Mouse (Mus musculus): ENCODE measurements around the gene Tctex1d2. TPM values are rescaled to one million over a fixed set of nuclear protein-coding genes. Genes with fewer than 3 reads are reported as not detected.

The Tctex1d2 gene
- polyA plus RNA-seq, 1 experiment from 2014 or later, result 34.1 TPM

DNA sequence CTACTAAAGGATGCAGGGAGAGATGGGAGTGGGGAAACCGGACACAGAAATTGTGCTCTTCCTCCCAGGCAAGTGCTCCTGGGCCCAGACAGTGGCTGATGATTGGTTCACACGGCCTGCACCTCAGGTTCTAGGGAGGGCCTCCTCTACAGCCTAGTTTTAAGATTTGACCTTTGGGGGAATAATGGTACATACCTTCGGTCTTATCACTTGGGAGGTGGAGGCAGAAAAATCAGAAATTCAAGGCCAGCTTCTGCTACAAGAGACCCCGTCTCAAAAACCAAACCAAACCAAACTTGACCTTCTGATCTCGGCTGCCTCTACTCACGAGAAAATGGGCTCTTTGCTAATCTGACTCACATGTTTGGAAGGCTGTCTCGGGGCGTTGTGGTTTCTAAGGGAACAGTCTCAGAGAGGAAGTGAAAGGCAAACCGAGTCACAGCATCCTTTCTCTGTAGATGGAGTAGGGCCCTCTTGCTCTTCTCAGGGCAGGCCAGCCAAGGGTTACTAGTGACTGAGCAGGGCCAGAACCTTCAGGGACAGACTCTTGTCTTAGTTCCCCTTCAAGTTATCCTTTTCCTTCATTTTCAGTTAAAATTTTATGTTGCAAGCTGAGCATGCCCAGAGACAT, 18.1 kb upstream of the Tctex1d2 start:
- DNase-seq (ENCODE audit: low spot score), result no peak
- Histone ChIP-seq H3K27ac (replicated peaks) (no peak overlapping the region), H3K4me3 (no peak overlapping the region), H3K4me1 (peaks cover 6% of the 10 kb centered on the region), H3K27me3 (replicated peaks; ENCODE audit: low read depth, poor library complexity, severe bottlenecking) (no peaks in the 10 kb centered on the region), H3K9me3 (no peaks in the 10 kb centered on the region), H3K36me3 (replicated peaks) (no peaks in the 10 kb centered on the region)
- WGBS, result 73% methylated on average over 9 of the region's 9 CpGs

GRCm38 (mm10) chr16:32402818-32403217, 16.7 kb upstream of the Tctex1d2 start:
- H3K9me3 ChIP-seq, result no peaks in the 10 kb centered on the region
- 83% methylated on average over 3 of the region's 3 CpGs for WGBS
- DNase-seq (ENCODE audit: low spot score), result no peak
- no peak overlapping the region for H3K4me3 ChIP-seq
- no peaks in the 10 kb centered on the region for H3K27me3 ChIP-seq (replicated peaks; ENCODE audit: low read depth, poor library complexity, severe bottlenecking)
- H3K4me1 ChIP-seq, result peaks cover 15% of the 10 kb centered on the region
- H3K27ac ChIP-seq (replicated peaks), result no peak overlapping the region
- no peaks in the 10 kb centered on the region for H3K36me3 ChIP-seq (replicated peaks)

GRCm38 (mm10) chr16:32405716-32406115, 13.8 kb upstream of the Tctex1d2 start:
- no peaks in the 10 kb centered on the region for H3K9me3 ChIP-seq

GRCm38 (mm10) chr16:32406671-32407070, 12.8 kb upstream of the Tctex1d2 start:
- peak; percentile 35 for DNase-seq (ENCODE audit: low spot score)

More at GRCm38 (mm10) chr16:32405716-32406115, 13.8 kb upstream of the Tctex1d2 start:
- no peak overlapping the region for H3K4me3 ChIP-seq
- no peak overlapping the region for H3K27ac ChIP-seq (replicated peaks)
- DNase-seq (ENCODE audit: low spot score), result no peak
- peaks cover 15% of the 10 kb centered on the region for H3K4me1 ChIP-seq
- H3K36me3 ChIP-seq (replicated peaks), result no peaks in the 10 kb centered on the region
- no peaks in the 10 kb centered on the region for H3K27me3 ChIP-seq (replicated peaks; ENCODE audit: low read depth, poor library complexity, severe bottlenecking)
- 87% methylated on average over 9 of the region's 9 CpGs for WGBS

DNA sequence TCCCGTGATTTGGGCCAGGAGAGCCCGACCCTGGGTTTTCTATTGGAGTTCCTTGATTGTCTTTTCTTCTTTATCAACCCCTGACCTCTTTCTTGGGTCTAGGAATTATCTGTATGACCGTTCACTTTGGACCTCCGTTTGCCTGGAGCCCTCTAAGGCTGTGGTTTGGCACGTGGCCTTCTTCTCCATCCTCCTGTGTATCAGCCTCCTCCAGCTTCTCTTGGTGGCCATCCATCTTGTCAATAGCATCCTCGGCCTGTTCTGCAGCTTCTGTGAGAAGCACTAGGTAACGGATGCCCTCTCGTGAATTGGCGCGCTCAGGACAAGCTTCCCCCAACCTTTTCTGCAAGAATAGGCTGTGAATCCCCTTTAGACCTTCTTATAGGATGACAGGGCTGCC, 11.8 kb upstream of the Tctex1d2 start:
- H3K27me3 ChIP-seq (replicated peaks; ENCODE audit: low read depth, poor library complexity, severe bottlenecking), result no peaks in the 10 kb centered on the region
- DNase-seq (ENCODE audit: low spot score), result no peak
- no peak overlapping the region for H3K4me3 ChIP-seq
- H3K27ac ChIP-seq (replicated peaks), result no peak overlapping the region
- H3K36me3 ChIP-seq (replicated peaks), result no peaks in the 10 kb centered on the region
- WGBS, result 84% methylated on average over 10 of the region's 10 CpGs
- peaks cover 15% of the 10 kb centered on the region for H3K4me1 ChIP-seq
- no peaks in the 10 kb centered on the region for H3K9me3 ChIP-seq

More at GRCm38 (mm10) chr16:32406671-32407070, 12.8 kb upstream of the Tctex1d2 start:
- Histone ChIP-seq H3K27ac (replicated peaks) (0 out of 2 replicates have a peak overlapping the region, but pooled peaks have one; percentile 6), H3K4me1 (peaks cover 15% of the 10 kb centered on the region), H3K4me3 (no peak overlapping the region), H3K9me3 (no peaks in the 10 kb centered on the region), H3K27me3 (replicated peaks; ENCODE audit: low read depth, poor library complexity, severe bottlenecking) (no peaks in the 10 kb centered on the region), H3K36me3 (replicated peaks) (no peaks in the 10 kb centered on the region)
- 46% methylated on average over 6 of the region's 6 CpGs for WGBS

GRCm38 (mm10) chr16:32417457-32417856, 2.0 kb upstream of the Tctex1d2 start:
- Histone ChIP-seq H3K27me3 (replicated peaks; ENCODE audit: low read depth, poor library complexity, severe bottlenecking) (no peaks in the 10 kb centered on the region), H3K4me3 (no peak overlapping the region), H3K36me3 (replicated peaks) (no peaks in the 10 kb centered on the region), H3K9me3 (no peaks in the 10 kb centered on the region), H3K27ac (replicated peaks) (no peak overlapping the region), H3K4me1 (peaks cover 14% of the 10 kb centered on the region)
- 65% methylated on average over 1 of the region's 1 CpGs for WGBS
- no peak for DNase-seq (ENCODE audit: low spot score)

- peaks cover 17% of the 10 kb centered on the region for H3K4me1 ChIP-seq
- no peak for DNase-seq (ENCODE audit: low spot score)
- H3K27ac ChIP-seq (replicated peaks), result no peak overlapping the region
- no peaks in the 10 kb centered on the region for H3K36me3 ChIP-seq (replicated peaks)
- no peaks in the 10 kb centered on the region for H3K27me3 ChIP-seq (replicated peaks; ENCODE audit: low read depth, poor library complexity, severe bottlenecking)
- 87% methylated on average over 3 of the region's 3 CpGs for WGBS
- no peaks in the 10 kb centered on the region for H3K9me3 ChIP-seq
- H3K4me3 ChIP-seq, result no peak overlapping the region
These were observed 8.0 kb downstream of the Tctex1d2 start for GRCm38 (mm10) chr16:32427506-32427905.

DNA sequence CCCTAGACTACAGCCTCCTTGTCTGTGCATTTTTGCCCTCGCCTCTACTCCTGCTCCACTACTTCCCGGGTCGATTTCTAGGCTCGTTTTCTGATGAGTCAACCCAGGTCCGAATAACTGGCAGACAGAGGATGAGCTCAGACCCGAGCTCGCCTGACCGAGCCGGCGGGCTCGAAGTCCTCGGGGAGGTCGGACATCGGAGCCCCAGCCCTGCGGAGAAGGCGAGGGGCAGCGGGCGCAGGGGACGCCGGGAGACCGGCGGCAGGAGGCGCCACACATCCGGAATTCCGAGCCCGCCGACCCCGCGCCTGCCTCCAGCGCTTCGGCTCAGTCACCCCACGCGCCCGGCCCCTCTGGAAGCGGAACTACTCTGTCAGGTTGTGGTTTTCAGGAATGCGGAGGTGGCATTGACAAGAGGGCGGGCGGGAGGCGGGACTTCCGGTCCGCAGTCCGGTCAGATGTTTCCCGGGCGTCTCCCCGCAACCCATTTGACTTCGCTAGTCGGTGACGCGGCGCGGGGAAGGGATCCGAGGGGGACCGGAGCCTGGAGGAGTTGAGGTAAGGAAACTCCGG, 11.1 kb downstream of the Tctex1d2 start, which contains the start of gene Pcyt1a:
Gene Pcyt1a, plus strand, starts transcription at position 448 of the 573 bp plus-strand sequence.
- Histone ChIP-seq H3K9me3 (no peaks in the 10 kb centered on the region), H3K27me3 (replicated peaks; ENCODE audit: low read depth, poor library complexity, severe bottlenecking) (no peaks in the 10 kb centered on the region), H3K4me3 (peak within 1 kb of the TSS; percentile 79), H3K27ac (replicated peaks) (peak within 1 kb of the TSS; percentile 91), H3K4me1 (peaks cover 17% of the 10 kb centered on the region), H3K36me3 (replicated peaks) (no peaks in the 10 kb centered on the region)
- peak; percentile 96 for DNase-seq (ENCODE audit: low spot score)
- WGBS, result under 1% methylated on average over 54 of the region's 54 CpGs

- H3K4me3 ChIP-seq, result peak overlapping the region; percentile 79
- peaks cover 17% of the 10 kb centered on the region for H3K4me1 ChIP-seq
- no peaks in the 10 kb centered on the region for H3K36me3 ChIP-seq (replicated peaks)
- no peaks in the 10 kb centered on the region for H3K9me3 ChIP-seq
- no peaks in the 10 kb centered on the region for H3K27me3 ChIP-seq (replicated peaks; ENCODE audit: low read depth, poor library complexity, severe bottlenecking)
- peak overlapping the region; percentile 91 for H3K27ac ChIP-seq (replicated peaks)
- no peak for DNase-seq (ENCODE audit: low spot score)
- 4% methylated on average over 28 of the region's 28 CpGs for WGBS
These were observed 11.6 kb downstream of the Tctex1d2 start for GRCm38 (mm10) chr16:32431047-32431591.

DNA sequence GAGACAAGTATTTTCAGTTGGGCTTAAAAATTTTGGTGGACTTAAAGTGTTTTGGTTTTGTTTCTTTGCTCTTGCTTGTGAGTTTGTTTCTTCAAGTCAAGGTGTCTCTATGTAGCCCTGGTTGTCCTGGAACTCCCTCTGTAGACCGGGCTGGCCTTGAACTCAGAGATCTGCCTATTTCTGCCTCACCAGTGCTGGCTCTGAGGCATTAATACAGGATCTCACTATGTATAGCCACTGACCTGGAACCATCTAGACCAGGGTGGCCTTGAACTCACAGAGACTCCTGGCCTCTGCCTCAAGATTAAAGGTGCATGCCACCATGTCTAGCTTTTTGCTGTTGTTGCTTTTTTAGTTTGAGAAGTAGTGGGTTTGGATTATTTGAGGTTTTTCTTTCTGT, 12.4 kb downstream of the Tctex1d2 start:
- no peaks in the 10 kb centered on the region for H3K9me3 ChIP-seq
- no peak overlapping the region for H3K27ac ChIP-seq (replicated peaks)
- no peaks in the 10 kb centered on the region for H3K36me3 ChIP-seq (replicated peaks)
- H3K27me3 ChIP-seq (replicated peaks; ENCODE audit: low read depth, poor library complexity, severe bottlenecking), result no peaks in the 10 kb centered on the region
- no peak for DNase-seq (ENCODE audit: low spot score)
- H3K4me3 ChIP-seq, result peak overlapping the region; percentile 79; the same call in 1 of the 2 replicates
- WGBS, result 88% methylated on average over 1 of the region's 1 CpGs
- peaks cover 17% of the 10 kb centered on the region for H3K4me1 ChIP-seq

- peaks cover 23% of the 10 kb centered on the region for H3K4me1 ChIP-seq
- no peaks in the 10 kb centered on the region; the same call in 1 of the 2 replicates for H3K36me3 ChIP-seq (replicated peaks)
- H3K27me3 ChIP-seq (replicated peaks; ENCODE audit: low read depth, poor library complexity, severe bottlenecking), result no peaks in the 10 kb centered on the region
- no peaks in the 10 kb centered on the region for H3K9me3 ChIP-seq
- no peak for DNase-seq (ENCODE audit: low spot score)
- no peak overlapping the region for H3K27ac ChIP-seq (replicated peaks)
- H3K4me3 ChIP-seq, result no peak overlapping the region
- WGBS, result 79% methylated on average over 2 of the region's 2 CpGs
These were observed 13.6 kb downstream of the Tctex1d2 start for GRCm38 (mm10) chr16:32433138-32433537.

GRCm38 (mm10) chr16:32434066-32434465, 14.6 kb downstream of the Tctex1d2 start:
- Histone ChIP-seq H3K4me3 (no peak overlapping the region), H3K27ac (replicated peaks) (no peak overlapping the region), H3K36me3 (replicated peaks) (no peaks in the 10 kb centered on the region; the same call in 1 of the 2 replicates), H3K27me3 (replicated peaks; ENCODE audit: low read depth, poor library complexity, severe bottlenecking) (no peaks in the 10 kb centered on the region), H3K4me1 (peaks cover 25% of the 10 kb centered on the region), H3K9me3 (no peaks in the 10 kb centered on the region)
- 64% methylated on average over 6 of the region's 6 CpGs for WGBS
- DNase-seq (ENCODE audit: low spot score), result no peak

- H3K9me3 ChIP-seq, result no peaks in the 10 kb centered on the region
- peaks cover 23% of the 10 kb centered on the region for H3K4me1 ChIP-seq
- DNase-seq (ENCODE audit: low spot score), result no peak
- no peaks in the 10 kb centered on the region for H3K27me3 ChIP-seq (replicated peaks; ENCODE audit: low read depth, poor library complexity, severe bottlenecking)
- H3K27ac ChIP-seq (replicated peaks), result no peak overlapping the region
- peaks cover 1% of the 10 kb centered on the region; the same call in 1 of the 2 replicates for H3K36me3 ChIP-seq (replicated peaks)
- no peak overlapping the region for H3K4me3 ChIP-seq
These were observed 15.2 kb downstream of the Tctex1d2 start for GRCm38 (mm10) chr16:32434691-32435090.
